Mouse (Mus musculus) spleen, adult 2 months (tissue): ENCODE results near the gene Ptpn4.

Experiments
- CTCF ChIP-seq: fragments of 200-500 bp; IDR thresholded peaks from 2 replicates; pipeline ENCODE4 v1.5.1; 2011; ENCODE audit warnings: mild to moderate bottlenecking, inconsistent platforms; ENCODE audit not compliant: insufficient read depth, insufficient read length, insufficient replicate concordance; ENCODE audit errors: extremely low read depth
- POLR2A ChIP-seq: fragments of 200-500 bp; IDR thresholded peaks from 2 replicates; pipeline ENCODE4 v1.6.1; 2011; ENCODE audit warnings: low read depth, low read length, inconsistent platforms

DNA sequence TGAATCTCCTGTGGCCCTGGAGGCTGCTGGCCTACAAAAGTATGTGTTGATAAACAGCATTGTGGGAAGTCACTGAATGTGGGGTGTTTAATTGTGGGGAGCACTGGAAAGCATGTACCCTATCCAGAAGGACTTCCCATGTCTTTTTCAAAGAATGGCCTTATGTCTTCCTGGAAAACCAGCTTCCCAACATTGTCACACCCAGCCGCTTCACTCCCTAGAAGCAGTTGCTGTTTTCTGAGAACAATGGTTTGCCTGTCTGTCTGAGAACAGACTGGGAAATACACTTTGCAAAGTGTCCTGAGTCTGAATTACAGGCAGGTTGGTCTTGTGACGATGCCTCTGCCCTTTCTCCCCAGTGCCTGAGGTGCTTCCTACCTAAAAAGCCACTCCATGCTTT is 29.9 kb upstream of the Ptpn4 start:
- TF ChIP-seq POLR2A, result no peak
- TF ChIP-seq CTCF, result no peak
